Mouse (Mus musculus): ENCODE results near the gene AU041133.
"Not testable (repeated sequence)": the region's sequence is repeated elsewhere in the genome, so short reads cannot be mapped to it uniquely, and the experiment has no call there.

Gene AU041133

GRCm38 (mm10) chr10:82127850-82128401 is at the start of gene AU041133:
AU041133 (plus strand) TSS chr10:82128013.
- peak; percentile 76 to 80 for DNase-seq (ENCODE audit: low spot score in 2 of 2)

GRCm38 (mm10) chr10:82082728-82083621 is 44.8 kb upstream of the AU041133 start, which contains the start of gene BC024063:
BC024063 (plus strand) TSS chr10:82083353.
- peak; percentile 27 to 48 for DNase-seq (ENCODE audit: low spot score in 2 of 2)

DNA sequence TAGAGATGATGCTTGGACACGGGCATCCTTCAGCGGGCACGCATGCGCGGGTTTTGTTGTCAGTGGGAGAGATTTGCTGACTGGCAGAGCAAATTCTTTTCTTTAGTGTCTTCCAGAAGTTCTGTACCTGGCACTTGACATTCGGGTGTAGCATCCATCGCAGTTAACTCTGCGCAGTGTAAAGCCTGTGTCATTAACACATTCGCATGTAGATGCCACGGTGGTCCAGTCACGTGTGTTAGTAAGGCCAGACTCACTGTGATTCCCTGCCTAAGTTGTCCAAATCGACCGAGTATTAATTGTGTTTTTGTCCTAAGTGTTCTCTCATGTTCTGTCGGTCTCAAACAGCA is 44.2 kb upstream of the AU041133 start:
- not testable (repeated sequence) for DNase-seq (ENCODE audit: low spot score in 2 of 2)

DNA sequence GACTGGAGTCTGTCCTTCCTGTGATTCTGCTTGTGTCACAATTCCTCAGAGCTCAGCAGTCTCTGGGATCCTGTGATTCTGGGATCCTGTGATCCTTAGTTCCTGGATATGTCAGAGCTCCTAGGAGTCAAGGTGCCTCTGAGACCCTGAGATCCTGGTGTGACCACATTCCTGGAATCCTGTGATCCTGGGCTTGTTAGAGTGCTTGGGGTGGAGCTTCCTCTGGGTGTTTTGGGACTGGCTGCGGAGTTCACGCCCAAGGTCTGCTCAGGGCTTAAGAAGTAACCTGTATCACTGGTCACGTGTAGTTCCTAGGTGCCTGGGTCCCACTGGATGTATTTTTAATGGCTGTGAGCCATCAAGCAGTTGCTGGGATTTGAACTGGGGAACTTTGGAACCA is 10.6 kb upstream of the AU041133 start:
- DNase-seq (ENCODE audit: low spot score in 2 of 2), result no peak

DNA sequence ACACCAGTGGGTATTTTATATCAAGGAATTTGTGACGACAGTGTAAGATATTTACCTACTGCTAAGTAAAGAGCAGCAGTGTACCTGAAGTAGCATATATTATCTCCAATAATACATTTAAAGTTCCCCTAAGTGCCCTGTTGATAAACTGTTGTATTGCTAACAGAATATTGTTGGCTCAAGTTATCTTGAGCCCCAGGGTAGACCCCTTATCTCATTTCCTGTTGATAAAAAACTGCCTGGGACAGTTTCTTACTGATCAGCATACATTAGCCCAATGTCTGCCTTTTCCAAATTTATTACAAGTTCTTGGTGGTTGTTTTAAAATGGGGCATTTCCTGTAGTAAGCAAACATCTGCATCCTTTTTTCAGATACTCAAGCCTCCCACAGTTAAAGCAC is 17.5 kb downstream of the AU041133 start:
- DNase-seq (ENCODE audit: low spot score in 2 of 2), result no peak

DNA sequence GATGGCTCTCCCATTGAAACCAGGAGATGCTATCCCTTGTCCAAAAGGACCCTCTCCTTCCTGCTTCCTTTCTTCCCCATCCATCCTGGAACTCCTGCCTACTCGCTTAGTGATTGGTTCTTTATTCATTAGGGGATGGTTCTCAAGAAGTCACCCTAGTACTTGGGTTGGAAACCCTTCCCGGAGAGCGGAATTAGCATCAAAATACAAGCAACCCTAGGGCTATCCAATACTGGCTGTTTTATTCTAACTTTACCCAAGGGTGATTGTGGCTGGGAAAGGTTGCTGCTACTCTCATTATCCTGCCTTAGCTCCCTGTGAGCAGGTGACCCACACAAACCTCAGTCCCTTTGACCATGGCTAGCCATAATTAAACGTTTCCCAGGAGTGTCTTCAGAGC is 19.8 kb downstream of the AU041133 start:
- no peak for DNase-seq (ENCODE audit: low spot score in 2 of 2)

DNA sequence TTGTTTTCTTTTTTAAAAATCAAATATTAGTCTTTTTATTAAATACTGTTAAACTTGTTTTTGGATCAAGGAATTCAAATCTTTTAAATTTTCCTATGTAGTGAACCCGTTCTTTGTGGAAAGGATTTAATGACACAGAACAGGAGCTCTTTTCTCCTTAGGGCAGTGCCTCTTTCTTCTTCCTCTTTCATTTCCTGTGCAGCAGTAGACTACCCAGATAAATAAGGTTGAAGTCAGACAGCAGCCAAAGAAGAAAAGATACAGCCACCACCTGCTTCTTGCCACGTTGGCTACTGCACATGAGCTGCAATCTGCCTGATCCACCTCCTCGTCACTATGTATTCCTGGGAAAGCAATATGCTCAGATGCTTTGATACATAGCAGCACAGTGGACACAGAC is 40.0 kb downstream of the AU041133 start:
- DNase-seq (ENCODE audit: low spot score in 2 of 2), result no peak

DNA sequence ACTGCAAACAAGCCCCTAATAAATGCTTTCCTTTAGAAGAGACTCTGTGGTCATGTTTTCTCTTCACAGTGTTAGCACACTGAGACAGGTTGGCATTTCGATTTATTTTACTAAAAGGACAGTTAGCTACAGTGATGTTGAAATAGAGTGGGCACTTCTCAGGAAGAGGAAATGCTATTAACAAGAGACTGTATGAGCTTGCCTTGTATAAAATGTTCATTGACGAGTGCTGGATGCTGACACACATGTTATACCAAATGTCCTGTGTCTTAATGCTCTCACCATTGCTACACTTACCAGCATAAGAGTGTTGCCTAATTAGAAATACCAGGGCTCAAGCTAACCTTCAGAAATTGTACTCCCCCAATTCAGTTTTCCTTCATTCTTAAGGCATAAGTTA is 42.0 kb downstream of the AU041133 start:
- DNase-seq (ENCODE audit: low spot score in 2 of 2), result no peak

- no peak for DNase-seq (ENCODE audit: low spot score in 2 of 2)
These were observed 43.0 kb downstream of the AU041133 start for GRCm38 (mm10) chr10:82170808-82171207.

- DNase-seq (ENCODE audit: low spot score in 2 of 2), result peak; percentile 67 to 69
These were observed 50.6 kb downstream of the AU041133 start for GRCm38 (mm10) chr10:82178257-82179064.

Measured in urinary bladder, adult 18-20 months (tissue).